Mouse (Mus musculus) activated CD4-positive, CD25-positive, alpha-beta regulatory T cell, adult 4 months (primary cell): ENCODE measurements around the gene Snx10. TPM values are rescaled to one million over a fixed set of nuclear protein-coding genes. Genes with fewer than 3 reads are reported as not detected.

Experiments
- polyA plus RNA-seq, 2 experiments: library from polyadenylated mRNA; unstranded; fragments of 100-300 nt; shearing (Covaris generic); gene quantifications; one replicate each; pipeline ENCODE4 v1.2.1; 2017

Snx10 gene
- polyA plus RNA-seq, 2 experiments from 2014 or later, result 23.0 to 32.5 TPM

Other genes starting within 250 kb of the Snx10 start
- gene Nfe2l3, start 91.2 kb upstream of the Snx10 start, polyA plus RNA-seq, result 1 to 10 TPM in 1 of 2 experiments, under 1 TPM in 1; 0.60 to 1.0 TPM
- 1,000 to 10,000 TPM in 1 of 2 experiments, 100 to 1,000 TPM in 1; 998 to 1,298 TPM for gene Hnrnpa2b1, start 54.0 kb upstream of the Snx10 start, polyA plus RNA-seq
- gene Cbx3, start 53.5 kb upstream of the Snx10 start, polyA plus RNA-seq, result 100 to 1,000 TPM; 744 to 779 TPM